Mouse (Mus musculus): ENCODE measurements at regions not wholly inside any gene's neighbourhood (a gene's known extent, or its start where the extent isn't known, plus 50 kb on each side); places are given as distances from the start of the nearest gene placed in this dataset.

GRCm38 (mm10) chr9:33769811-33770210 is 715.9 kb upstream of the Kirrel3 start:
- DNase-seq (ENCODE audit: low read depth, low spot score), result no peak

GRCm38 (mm10) chr9:33774178-33774577 is 711.5 kb upstream of the Kirrel3 start:
- DNase-seq (ENCODE audit: low read depth, low spot score), result no peak

GRCm38 (mm10) chr9:33790617-33791016 is 695.1 kb upstream of the Kirrel3 start:
- no peak for DNase-seq (ENCODE audit: low read depth, low spot score)

- no peak for DNase-seq (ENCODE audit: low read depth, low spot score)
Measured at GRCm38 (mm10) chr9:33800250-33800649, 685.4 kb upstream of the Kirrel3 start.

GRCm38 (mm10) chr9:33800763-33801162 is 684.9 kb upstream of the Kirrel3 start:
- DNase-seq (ENCODE audit: low read depth, low spot score), result no peak

GRCm38 (mm10) chr9:33814739-33815368 is 670.8 kb upstream of the Kirrel3 start:
- no peak for DNase-seq (ENCODE audit: low read depth, low spot score)

- DNase-seq (ENCODE audit: low read depth, low spot score), result no peak
Measured at GRCm38 (mm10) chr9:33822574-33823394, 662.9 kb upstream of the Kirrel3 start.

- DNase-seq (ENCODE audit: low read depth, low spot score), result no peak
Measured at GRCm38 (mm10) chr9:33826116-33826515, 659.6 kb upstream of the Kirrel3 start.

GRCm38 (mm10) chr9:33827409-33827808 is 658.3 kb upstream of the Kirrel3 start:
- no peak for DNase-seq (ENCODE audit: low read depth, low spot score)

GRCm38 (mm10) chr9:33837666-33838380 is 647.9 kb upstream of the Kirrel3 start:
- DNase-seq (ENCODE audit: low read depth, low spot score), result no peak

- no peak for DNase-seq (ENCODE audit: low read depth, low spot score)
Measured at GRCm38 (mm10) chr9:33849623-33850022, 636.1 kb upstream of the Kirrel3 start.

GRCm38 (mm10) chr9:33850024-33850423 is 635.7 kb upstream of the Kirrel3 start:
- DNase-seq (ENCODE audit: low read depth, low spot score), result no peak

- no peak for DNase-seq (ENCODE audit: low read depth, low spot score)
Measured at GRCm38 (mm10) chr9:33850993-33851392, 634.7 kb upstream of the Kirrel3 start.

- peak; percentile 13 for DNase-seq (ENCODE audit: low read depth, low spot score)
Measured at GRCm38 (mm10) chr9:33856169-33856568, 629.5 kb upstream of the Kirrel3 start.

GRCm38 (mm10) chr9:33858511-33858910 is 627.2 kb upstream of the Kirrel3 start:
- DNase-seq (ENCODE audit: low read depth, low spot score), result peak; percentile 20

- DNase-seq (ENCODE audit: low read depth, low spot score), result no peak
Measured at GRCm38 (mm10) chr9:33868666-33869065, 617.0 kb upstream of the Kirrel3 start.

- no peak for DNase-seq (ENCODE audit: low read depth, low spot score)
Measured at GRCm38 (mm10) chr9:33887279-33887678, 598.4 kb upstream of the Kirrel3 start.

- DNase-seq (ENCODE audit: low read depth, low spot score), result no peak
Measured at GRCm38 (mm10) chr9:33892001-33892400, 593.7 kb upstream of the Kirrel3 start.

GRCm38 (mm10) chr9:33901313-33902076 is 584.2 kb upstream of the Kirrel3 start:
- no peak for DNase-seq (ENCODE audit: low read depth, low spot score)

GRCm38 (mm10) chr9:33903991-33904570 is 581.6 kb upstream of the Kirrel3 start:
- DNase-seq (ENCODE audit: low read depth, low spot score), result no peak

- DNase-seq (ENCODE audit: low read depth, low spot score), result no peak
Measured at GRCm38 (mm10) chr9:33914919-33915318, 570.8 kb upstream of the Kirrel3 start.
